Mouse (Mus musculus): ENCODE results near the gene Shc2.

Shc2 gene

DNA sequence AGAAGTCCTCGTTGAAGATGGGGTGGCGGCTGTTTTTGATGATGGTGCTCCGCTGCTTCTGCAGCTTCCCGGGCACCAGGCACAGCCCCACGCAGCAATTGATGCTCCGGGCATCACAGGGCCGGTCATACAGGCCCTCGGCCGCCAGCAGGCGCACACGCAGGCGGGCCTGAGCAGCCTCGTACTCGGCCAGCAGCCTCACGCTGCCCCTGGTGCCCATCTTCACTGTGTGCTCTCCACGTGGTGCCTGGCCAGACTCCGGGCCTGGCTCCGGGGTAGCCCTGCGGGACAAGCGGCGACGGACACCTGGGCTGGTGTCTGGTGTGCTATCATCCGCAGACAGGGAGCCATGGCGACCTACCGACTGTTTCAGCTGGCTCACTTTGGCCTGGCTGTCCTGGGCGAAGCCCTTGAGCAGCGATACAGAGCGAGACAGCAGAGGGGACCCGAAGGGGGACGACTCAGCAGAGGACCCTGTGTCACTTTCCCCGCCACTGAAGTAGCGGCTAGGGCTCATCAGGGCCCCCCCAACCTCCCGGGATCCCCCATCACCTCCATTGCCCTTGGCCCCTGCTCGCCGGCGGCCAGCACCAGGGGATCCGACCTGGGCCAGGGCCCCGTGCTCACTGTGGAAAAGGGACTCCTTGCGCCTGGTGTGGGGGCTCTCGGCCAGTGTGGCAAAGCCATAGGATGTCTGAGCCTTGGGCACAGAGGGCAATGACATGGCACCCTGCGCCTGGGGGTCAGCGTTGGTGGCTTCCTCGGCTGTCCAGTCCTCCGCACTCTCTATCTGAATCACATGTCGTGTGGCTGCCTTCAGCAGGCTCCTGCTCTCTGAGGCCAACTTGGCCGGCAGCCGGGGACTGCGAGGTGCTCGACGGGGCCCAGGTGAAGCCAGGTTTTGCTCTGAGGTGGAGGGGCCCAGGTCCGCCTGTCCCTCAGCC, 25.3 kb downstream of the Shc2 start:
- TF ChIP-seq GATA4 (IDR thresholded peaks at IDR 0.05; ENCODE audit: insufficient replicate concordance, low read length) = no peak

DNA sequence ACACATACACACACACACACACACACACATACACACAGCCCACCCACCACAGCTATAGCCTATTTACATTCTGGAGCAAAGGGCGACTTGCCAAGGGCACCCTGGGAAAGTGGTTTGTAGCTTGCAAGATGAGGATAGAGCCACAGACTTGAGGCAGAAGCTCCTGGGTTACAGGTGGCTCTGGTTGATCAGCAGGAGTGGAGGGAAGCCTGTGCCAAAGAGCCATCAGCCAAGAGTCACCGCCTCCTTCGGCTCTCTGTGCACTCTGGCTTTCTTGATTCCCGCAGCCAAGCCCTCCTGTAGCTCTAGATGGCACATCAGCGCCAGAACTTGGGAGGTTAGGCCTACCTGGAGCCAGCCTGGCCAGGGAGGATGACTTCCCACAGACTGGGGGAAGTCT, 26.4 kb downstream of the Shc2 start:
- no peak for TF ChIP-seq GATA4 (IDR thresholded peaks at IDR 0.05; ENCODE audit: insufficient replicate concordance, low read length)

DNA sequence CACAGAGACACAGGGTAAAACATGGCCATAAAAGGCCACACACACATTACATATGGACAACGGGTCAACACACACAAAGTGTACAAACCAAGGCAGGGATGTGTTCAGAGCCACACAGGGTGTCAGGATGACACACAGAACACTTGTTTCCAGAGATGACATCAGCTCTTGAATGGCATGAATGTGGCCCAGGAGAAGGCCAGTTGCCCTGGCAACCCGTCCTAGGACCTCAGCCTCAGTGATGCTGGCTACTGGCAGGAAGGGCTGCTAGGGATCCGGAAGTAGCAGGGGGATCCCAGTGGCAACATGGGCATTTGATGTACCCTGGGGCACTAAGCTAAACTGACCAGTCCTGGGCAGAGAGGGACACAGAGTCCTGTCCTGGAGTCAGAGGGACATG, 28.4 kb downstream of the Shc2 start:
- TF ChIP-seq GATA4 (IDR thresholded peaks at IDR 0.05; ENCODE audit: insufficient replicate concordance, low read length) = no peak

DNA sequence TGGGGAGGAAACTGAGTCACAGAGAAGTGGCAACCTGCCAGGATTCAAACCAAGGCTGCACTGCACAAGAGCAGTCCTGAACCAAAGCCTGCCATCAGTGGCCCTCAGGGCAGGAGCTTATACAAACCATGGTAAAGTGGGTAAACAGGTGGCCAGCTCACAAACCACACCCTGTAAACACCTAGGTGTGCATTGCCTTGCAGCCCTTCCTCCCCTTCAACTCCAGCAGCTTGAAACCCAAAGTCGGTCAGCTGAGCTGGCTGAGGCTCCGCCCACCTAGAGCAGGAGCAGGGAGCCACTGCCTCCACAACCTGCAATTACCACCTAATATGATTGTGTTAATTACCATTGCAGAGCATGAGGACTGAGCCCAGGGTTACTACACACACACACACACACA, 29.8 kb downstream of the Shc2 start:
- no peak for TF ChIP-seq GATA4 (IDR thresholded peaks at IDR 0.05; ENCODE audit: insufficient replicate concordance, low read length)

DNA sequence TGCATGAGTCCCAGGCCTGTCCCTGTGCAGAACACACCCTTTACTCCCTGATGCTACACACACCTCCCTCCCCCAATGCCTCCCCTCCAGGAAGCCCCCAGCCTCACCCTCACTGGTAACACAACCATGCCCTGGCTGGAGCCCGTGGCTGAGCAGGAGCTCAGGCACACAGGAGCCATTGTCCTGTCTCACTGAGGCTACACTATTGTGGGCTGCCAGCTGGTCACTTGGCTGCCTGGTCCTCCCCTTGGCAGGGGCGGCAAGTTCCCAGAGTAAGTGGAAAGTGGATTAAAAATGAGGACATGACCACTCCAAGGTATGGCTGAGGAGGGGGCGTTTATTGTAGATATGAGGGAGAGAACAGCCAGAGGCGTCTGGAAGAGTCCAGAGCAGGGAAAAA, 31.2 kb downstream of the Shc2 start:
- no peak for TF ChIP-seq GATA4 (IDR thresholded peaks at IDR 0.05; ENCODE audit: insufficient replicate concordance, low read length)

DNA sequence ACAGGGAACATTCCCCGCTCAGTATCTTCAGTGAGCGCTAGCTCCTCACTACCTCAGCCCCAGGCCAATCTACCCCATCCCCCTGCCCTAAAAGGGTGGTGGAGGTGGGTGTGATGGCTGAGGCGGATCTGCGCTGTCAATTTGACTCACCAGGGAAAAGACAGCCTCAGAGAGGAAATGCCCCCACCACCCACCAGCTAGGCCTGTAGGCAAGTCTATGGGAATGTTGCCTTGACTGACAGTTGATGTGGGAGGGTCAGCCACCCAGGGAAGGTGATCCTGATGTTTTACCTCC, 39.8 kb downstream of the Shc2 start:
- no peak for TF ChIP-seq GATA4 (IDR thresholded peaks at IDR 0.05; ENCODE audit: insufficient replicate concordance, low read length)

DNA sequence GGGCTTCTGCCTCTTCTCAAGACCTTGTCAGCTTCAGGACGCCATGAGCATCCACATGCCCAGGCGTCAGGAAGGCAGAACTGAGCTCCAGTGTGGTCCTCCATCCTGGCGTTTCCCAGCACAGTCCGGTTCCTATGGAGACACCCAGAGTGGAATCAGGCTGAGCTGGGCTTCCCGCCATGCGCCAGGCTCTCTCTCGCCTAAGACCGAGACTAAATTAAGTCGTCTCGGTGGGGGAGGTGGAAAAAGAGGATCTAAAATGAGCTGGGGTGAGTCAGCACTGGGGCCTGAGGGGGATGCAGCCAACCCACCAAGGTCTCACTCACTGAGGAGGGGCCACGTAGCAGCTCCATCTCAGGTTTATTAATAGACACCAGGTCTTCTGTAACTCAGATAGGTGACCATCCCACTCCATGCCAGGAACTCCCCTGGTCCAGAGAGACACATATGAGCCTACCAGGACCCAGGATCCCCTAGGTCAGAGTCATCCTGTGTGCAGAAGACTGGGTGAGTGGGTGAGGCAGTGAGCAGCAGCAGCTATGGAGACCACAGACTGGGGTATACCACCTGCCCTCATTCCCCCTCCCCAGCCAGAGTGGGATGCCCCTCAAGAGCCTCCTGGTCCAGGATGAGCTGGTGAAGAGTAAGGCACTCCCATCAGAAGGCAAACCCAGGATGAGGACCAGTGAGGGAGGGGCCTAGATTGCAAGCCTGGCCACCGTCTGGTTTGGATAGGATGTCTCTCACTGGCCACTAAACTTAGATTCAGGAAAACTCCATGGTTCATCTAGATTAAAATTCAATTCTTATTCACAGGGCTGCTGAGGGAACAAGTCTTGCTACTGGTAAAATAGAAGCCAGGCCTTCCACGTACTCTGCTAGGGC, 40.4 kb downstream of the Shc2 start:
- TF ChIP-seq GATA4 (IDR thresholded peaks at IDR 0.05; ENCODE audit: insufficient replicate concordance, low read length) = no peak

DNA sequence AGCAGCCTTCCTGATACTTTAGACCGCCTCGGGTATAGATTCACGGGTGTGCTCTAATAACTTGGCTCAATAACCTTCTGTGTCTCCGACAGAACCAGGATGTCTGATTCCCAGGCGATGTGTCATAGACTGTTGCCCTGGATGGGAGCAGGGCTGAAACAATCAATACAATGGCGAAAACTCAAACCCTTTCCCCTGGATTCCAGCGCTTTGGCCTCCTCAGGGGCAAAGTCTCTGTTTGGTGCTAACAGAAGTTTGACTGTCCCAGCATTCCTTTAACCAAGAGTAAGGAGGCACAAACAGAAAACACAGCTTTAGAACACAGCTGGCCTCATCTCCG, 42.2 kb downstream of the Shc2 start:
- TF ChIP-seq GATA4 (IDR thresholded peaks at IDR 0.05; ENCODE audit: insufficient replicate concordance, low read length) = no peak

DNA sequence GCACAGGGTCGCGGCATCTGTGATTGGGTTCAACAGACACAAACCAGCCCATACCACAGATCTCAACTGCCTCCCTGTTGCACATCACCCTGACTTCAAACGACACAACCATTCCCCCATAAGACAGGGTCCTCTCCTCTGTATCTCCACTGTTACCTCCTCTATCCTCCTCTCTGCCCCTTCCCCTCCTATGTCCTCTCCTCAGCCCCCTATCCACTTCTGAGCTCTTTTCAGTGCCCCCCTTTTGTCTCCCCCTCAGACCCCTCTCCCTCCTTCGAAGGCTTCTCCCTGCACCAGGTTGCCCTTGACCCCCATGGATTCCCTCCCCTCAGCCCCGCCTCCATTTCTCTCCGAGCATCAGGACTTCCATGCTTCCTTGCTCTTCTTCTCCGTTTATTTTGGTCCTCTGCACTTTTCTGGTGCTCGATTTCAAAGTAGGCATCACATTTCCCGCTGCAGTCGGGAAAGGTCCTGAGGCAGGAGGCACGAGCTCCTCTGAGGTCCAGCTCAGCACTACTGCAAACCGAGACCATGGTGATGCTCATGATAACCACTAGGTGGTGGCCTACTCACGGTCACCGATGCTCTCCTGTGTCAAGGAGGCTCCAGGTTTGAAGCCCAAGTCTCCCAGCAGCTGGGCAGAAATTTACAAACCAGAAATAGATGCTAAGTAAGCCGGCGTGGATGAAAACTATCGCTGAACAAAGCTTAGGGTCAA, 42.7 kb downstream of the Shc2 start:
- TF ChIP-seq GATA4 (IDR thresholded peaks at IDR 0.05; ENCODE audit: insufficient replicate concordance, low read length) = no peak

DNA sequence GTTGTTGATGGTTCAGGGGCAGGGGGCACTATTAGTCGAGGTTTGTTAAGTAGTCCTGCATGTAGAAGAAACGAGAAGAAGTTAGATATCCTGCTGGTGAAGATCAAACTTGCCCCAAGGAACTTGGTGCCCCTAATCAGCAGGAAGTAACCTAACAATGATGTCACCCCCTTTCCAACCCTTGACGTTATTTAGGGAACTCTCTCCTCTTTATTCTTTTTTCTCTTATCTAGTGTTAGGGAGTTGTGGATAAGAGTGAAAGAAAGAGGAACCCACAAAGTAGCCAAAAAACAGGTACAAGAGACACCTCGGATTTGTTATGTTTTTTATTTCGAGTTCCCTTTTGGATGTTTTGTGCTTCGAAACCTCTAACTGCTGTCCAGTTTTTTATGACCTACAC, 43.6 kb downstream of the Shc2 start:
- no peak for TF ChIP-seq GATA4 (IDR thresholded peaks at IDR 0.05; ENCODE audit: insufficient replicate concordance, low read length)

DNA sequence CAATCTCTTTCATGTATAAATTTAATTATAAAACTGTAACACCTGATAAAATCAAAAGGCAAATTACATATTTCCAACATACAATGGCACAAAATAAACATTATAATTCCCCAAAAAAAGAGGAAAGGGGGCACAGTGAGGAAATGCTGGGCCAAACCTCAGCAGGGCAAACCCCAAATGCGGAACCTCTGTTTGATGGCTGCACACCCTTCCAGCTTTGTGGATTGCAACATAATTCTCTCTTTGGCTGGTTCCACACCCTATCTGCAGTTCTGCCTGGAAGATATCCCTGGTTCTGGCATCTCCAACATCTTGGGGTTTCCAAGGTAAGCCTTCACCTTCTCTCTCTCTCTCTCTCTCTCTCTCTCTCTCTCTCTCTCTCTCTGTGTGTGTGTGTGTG, 47.0 kb downstream of the Shc2 start:
- no peak for TF ChIP-seq GATA4 (IDR thresholded peaks at IDR 0.05; ENCODE audit: insufficient replicate concordance, low read length)

DNA sequence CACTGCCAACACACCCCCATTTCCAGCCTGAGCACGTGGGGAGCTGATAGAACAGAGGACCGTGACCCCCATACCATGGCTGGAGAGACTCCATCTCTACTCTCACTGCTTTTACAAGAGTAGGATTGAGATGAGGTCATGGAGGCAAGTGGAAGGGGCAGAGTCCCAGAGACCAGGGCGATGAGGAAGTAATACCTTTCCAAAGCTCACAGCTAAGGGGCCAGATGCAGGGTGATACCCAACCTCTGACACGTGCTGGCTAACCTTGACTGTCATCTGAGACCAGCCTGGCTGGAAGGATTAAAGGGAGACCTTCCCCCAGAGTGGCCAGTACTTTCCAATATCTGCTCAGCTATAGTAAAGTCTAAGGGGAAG, 50.0 kb downstream of the Shc2 start:
- TF ChIP-seq GATA4 (IDR thresholded peaks at IDR 0.05; ENCODE audit: insufficient replicate concordance, low read length) = no peak

DNA sequence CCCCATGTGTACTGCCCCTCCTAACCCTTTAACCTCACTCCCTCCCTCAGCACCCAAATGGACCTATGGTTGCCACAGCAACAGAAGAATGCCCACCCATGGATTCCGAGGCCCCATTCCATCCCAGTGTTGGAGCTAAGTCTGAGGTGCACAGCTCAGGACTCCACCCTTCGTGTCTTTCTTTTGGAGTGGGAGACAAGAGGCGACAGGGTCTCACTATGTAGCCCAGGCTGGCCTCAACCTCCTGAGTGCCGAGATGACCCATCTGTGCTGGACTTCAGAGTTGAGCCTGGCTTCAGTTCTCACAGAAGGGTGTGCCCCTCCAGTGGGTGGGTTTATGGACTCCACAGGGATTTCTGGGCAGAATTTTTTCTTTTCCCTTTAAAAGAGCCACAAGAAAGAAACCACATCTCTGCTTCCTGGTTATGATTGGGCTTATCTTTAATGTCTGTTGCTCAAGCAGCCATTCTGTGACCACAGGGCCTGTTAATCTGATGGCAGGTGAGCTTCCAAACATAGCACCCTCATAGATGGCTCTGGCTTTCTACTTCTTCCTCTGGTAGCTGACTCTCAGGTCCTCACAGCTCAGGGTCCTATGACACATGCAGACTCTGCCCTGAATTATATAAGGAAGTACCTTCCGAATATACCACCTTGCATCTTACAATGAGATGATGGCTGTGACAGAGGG, 50.5 kb downstream of the Shc2 start, which contains the start of gene Theg:
Theg (minus strand) TSS at position 271 of the 691 bp plus-strand sequence.
- no peak for TF ChIP-seq GATA4 (IDR thresholded peaks at IDR 0.05; ENCODE audit: insufficient replicate concordance, low read length)

DNA sequence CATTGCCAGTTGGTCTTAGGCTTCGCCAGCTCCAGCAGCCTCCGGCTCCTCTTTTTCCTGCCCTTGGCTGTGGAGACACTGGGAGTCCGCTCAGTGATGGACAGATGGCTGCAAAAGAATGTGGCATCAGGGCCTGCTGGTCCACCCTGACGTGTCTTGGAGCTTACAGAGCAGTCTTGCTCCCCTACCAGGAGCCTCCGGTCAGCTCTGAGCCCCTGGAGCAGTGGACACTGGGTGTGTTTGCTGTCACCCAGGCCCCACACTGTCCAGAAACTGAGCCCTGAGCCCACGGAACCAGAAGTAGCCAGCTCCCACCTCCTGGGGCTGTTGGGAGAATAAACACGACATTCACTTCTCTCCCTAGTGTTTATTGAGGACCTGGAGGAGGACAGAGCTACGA, 51.5 kb downstream of the Shc2 start:
- no peak for TF ChIP-seq GATA4 (IDR thresholded peaks at IDR 0.05; ENCODE audit: insufficient replicate concordance, low read length)

DNA sequence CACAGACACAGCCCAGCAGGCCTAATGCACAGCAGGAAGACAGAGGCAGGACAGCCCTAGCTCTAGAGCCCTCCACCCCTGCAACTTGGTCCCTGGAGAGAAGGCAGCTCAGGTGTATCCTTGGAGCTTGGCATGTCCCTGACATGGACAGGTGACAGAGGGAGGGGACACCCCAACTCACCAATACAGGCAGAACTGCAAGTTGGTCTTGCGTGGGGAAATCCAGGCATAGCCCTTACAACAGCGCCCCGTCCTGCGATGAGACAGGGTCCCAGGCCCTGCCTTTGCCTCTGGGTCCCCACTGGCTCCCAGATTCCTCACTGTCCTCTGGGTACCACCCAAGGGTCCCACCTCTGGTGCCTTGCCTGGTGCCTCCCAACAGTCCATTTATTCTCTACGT, 52.0 kb downstream of the Shc2 start:
- no peak for TF ChIP-seq GATA4 (IDR thresholded peaks at IDR 0.05; ENCODE audit: insufficient replicate concordance, low read length)
